Mouse (Mus musculus) embryonic facial prominence, embryonic 12.5 days (tissue): ENCODE measurements around the gene Shcbp1l. TPM values are rescaled to one million over a fixed set of nuclear protein-coding genes. Genes with fewer than 3 reads are reported as not detected.
"Not testable (repeated sequence)": the region's sequence is repeated elsewhere in the genome, so short reads cannot be mapped to it uniquely, and the experiment has no call there.

ENCODE experiments used
- ATAC-seq: fragments of 200-750 bp; cut with Nextera tagmentation; 2 replicates; pipeline ENCODE4 v1.8.0; 2017; ENCODE audit not compliant: insufficient number of reproducible peaks, insufficient read depth, low FRiP score, low TSS enrichment
- H3K27ac ChIP-seq: fragments of 300-500 bp; sonication (generic); 2 replicates; pipeline ENCODE4 v1.5.1; 2016; ENCODE audit warnings: mild to moderate bottlenecking
- H3K27me3 ChIP-seq: fragments of 300-500 bp; sonication (generic); 2 replicates; pipeline ENCODE4 v1.6.1; 2016; ENCODE audit warnings: mild to moderate bottlenecking, moderate library complexity
- H3K36me3 ChIP-seq: fragments of 300-500 bp; sonication (generic); 2 replicates; pipeline ENCODE4 v1.6.1; 2016; ENCODE audit warnings: mild to moderate bottlenecking
- H3K4me1 ChIP-seq: fragments of 300-500 bp; sonication (generic); 2 replicates; pipeline ENCODE4 v1.6.1; 2016
- H3K4me2 ChIP-seq: fragments of 300-500 bp; sonication (generic); replicated peaks from 2 replicates; pipeline ENCODE4 v1.6.1; 2016; ENCODE audit warnings: mild to moderate bottlenecking, moderate library complexity
- H3K4me3 ChIP-seq: fragments of 300-500 bp; sonication (generic); 2 replicates; pipeline ENCODE4 v1.5.1; 2016; ENCODE audit warnings: mild to moderate bottlenecking
- H3K9ac ChIP-seq: fragments of 300-500 bp; sonication (generic); 2 replicates; pipeline ENCODE4 v1.6.1; 2016; ENCODE audit warnings: mild to moderate bottlenecking, moderate library complexity
- H3K9me3 ChIP-seq: fragments of 300-500 bp; sonication (generic); 2 replicates; pipeline ENCODE4 v1.6.1; 2016; ENCODE audit warnings: mild to moderate bottlenecking, moderate library complexity
- WGBS: fragments of 180-500 bp; shearing (Covaris S2); methylation state at CpG from one replicate; pipeline ENCODE4 v1.1.7; 2016; 5-methylcytosine and 5-hydroxymethylcytosine counted together
- polyA plus RNA-seq: library from polyadenylated mRNA; unstranded; fragments of >200 nt; fragmentation: Nextera tagmentation; extraction: Ambion mirVana; gene quantifications from 2 replicates; pipeline ENCODE4 v1.2.1, GENCODE M21; 2016

The Shcbp1l gene
- polyA plus RNA-seq, 1 experiment from 2014 or later: 0.32 TPM

DNA sequence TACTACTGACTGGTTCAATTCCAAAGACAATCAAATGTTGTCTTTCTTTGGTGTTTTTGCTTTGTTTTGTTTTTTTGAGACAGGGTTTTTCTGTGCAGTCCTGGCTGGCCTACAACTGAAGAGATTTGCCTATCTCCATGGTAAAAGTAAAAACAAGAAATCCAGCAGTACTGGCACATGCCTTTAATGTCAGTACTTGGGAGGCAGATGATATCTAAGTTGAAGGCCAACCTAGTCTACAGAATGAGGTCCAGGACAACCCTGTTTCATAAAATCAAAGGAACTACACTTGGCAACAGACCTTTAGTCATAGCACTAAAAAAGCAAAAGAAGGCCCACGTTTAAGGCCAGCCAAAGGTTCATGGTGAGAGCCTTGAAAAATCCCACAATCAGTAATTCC, 36.8 kb downstream of the Shcbp1l start:
- 94% methylated on average over 1 of the region's 1 CpGs for WGBS
- no peak overlapping the region for H3K9ac ChIP-seq
- no peak overlapping the region for H3K27ac ChIP-seq
- H3K4me2 ChIP-seq: no peak overlapping the region
- H3K36me3 ChIP-seq: peaks cover 73% of the 10 kb centered on the region
- H3K4me3 ChIP-seq: no peak overlapping the region
- H3K4me1 ChIP-seq: no peaks in the 10 kb centered on the region
- no peaks in the 10 kb centered on the region for H3K27me3 ChIP-seq
- ATAC-seq: no peak
- H3K9me3 ChIP-seq: no peaks in the 10 kb centered on the region

DNA sequence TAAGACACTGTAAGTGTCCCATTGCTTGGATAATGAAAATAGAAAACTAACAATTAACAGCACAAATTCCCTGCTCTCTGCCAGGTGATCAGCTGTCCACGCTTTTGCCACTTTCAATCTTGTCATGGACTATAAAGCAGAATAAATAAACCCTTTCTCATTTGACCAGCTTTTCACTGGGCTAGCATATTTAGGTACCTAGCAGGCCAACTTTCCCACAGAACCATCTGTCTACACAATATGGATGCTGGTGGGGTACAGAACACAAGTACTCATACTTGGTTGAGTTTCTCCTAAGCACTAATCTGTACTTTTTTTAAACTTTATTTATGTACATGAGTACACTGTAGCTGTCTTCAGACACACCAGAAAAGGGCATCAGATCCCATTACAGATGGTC, 54.3 kb downstream of the Shcbp1l start:
- Histone ChIP-seq H3K36me3 (peaks cover 68% of the 10 kb centered on the region), H3K9me3 (no peaks in the 10 kb centered on the region), H3K27ac (no peak overlapping the region), H3K4me2 (no peak overlapping the region), H3K9ac (no peak overlapping the region), H3K4me1 (peaks cover 4% of the 10 kb centered on the region; the same call in 1 of the 2 replicates), H3K4me3 (no peak overlapping the region), H3K27me3 (no peaks in the 10 kb centered on the region)
- 98% methylated on average over 1 of the region's 1 CpGs for WGBS
- no peak for ATAC-seq

DNA sequence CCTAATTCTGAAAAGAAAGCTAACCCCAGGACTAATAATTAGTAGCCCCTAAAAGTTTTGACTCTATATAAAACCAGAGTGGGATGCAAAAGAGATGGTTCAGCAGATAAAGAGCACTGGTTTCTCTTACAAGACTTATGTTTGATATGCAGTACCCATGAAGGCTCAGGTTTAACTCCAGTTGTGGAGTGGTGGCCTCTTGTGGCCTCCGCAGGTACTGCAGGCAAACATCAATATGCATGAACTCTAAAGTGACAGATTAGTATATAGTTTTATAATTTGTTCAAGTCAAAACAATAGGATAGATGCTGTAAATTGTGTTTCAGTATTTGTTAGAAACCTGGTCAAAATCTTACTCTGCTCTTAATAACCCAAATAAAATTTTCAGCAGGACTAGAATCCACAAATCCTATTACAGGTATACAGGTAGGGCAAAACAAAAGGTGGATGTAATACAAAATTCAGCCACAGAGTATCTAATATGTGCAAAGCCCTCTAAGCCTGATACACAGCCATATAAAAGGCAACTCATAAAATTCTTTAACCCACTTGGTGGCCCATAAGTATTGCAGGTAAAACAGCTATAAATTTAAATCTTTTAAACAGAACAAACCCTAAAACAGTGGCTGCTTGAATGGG, 55.5 kb downstream of the Shcbp1l start:
- Histone ChIP-seq H3K36me3 (peaks cover 59% of the 10 kb centered on the region), H3K9ac (no peak overlapping the region), H3K9me3 (no peaks in the 10 kb centered on the region), H3K4me2 (no peak overlapping the region), H3K4me1 (peaks cover 14% of the 10 kb centered on the region), H3K27ac (no peak overlapping the region), H3K27me3 (no peaks in the 10 kb centered on the region), H3K4me3 (no peak overlapping the region)
- ATAC-seq: no peak
- WGBS: 51% methylated on average over 1 of the region's 1 CpGs

DNA sequence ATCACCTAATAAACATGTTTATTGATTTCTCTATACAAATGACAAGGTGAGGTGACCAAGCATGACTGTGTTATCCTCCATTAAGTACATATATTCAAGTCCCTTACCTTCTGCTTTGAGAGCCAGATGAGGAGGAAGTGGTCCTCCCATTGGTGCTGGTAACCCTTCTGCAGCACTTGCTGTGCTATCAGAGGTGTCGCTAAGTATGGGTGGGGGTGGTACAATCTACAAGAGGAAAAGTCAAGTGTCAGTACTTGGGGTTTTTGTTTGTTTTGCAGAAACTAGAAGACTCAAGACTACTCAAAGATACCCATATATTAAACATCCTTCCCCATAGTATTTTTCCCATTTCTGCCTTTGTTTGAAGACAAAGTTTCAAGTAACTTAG, 56.1 kb downstream of the Shcbp1l start:
- H3K27ac ChIP-seq: no peak overlapping the region
- 86% methylated on average over 1 of the region's 1 CpGs for WGBS
- no peak for ATAC-seq
- H3K4me3 ChIP-seq: no peak overlapping the region
- peaks cover 15% of the 10 kb centered on the region for H3K4me1 ChIP-seq
- no peaks in the 10 kb centered on the region for H3K9me3 ChIP-seq
- H3K27me3 ChIP-seq: no peaks in the 10 kb centered on the region
- H3K4me2 ChIP-seq: no peak overlapping the region
- no peak overlapping the region for H3K9ac ChIP-seq
- H3K36me3 ChIP-seq: peaks cover 56% of the 10 kb centered on the region

DNA sequence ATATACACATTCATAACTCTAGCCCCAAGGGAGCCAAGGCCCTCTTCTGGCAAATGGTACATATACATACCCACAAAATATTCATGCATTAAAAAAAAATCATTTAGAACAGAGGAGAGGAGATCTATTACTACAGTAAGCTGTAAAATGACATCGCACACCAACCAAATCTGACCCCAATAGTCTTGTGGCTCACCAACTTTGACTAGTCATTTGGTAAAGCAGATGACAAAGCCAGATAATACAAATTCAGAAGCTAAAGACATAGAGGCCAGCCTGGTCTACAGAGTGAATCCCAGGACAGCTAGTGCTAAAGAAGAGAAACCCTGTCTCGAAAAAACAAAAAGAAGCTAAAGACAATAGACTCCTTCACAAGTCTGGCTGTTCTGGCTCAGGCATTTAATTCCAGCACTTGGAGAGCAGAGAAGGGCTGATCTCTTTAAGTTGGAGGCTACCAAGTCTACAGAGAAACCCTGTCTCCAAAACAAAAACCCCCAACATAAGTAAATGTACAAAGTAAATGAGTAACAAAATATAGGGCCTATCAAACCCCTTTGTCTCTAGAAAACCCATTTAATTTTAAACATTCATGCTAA, 60.3 kb downstream of the Shcbp1l start:
- WGBS: 61% methylated on average over 2 of the region's 2 CpGs
- Histone ChIP-seq H3K4me2 (peak overlapping the region; percentile 89), H3K36me3 (peaks cover 23% of the 10 kb centered on the region), H3K4me1 (peaks cover 17% of the 10 kb centered on the region), H3K27me3 (no peaks in the 10 kb centered on the region), H3K9me3 (no peaks in the 10 kb centered on the region), H3K4me3 (peak overlapping the region; percentile 99), H3K9ac (peak overlapping the region; percentile 37), H3K27ac (no peak overlapping the region)
- no peak for ATAC-seq

DNA sequence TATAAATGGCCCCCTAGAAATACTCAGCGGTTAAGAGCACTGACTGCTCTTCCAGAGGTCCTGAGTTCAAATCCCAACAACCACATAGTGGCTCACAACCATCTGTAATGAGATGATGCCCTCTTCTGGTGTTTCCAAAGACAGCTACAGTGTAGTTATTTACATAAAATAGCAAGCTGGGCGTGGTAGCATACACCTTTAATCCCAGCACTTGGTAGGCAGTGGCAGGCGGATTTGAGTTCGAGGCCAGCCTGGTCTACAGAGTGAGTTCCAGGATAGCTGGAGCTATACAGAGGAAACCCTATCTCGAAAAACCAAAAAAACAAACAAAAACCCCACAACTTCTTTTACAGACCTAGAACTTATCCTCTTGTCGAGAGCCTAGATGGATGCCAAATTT, 61.2 kb downstream of the Shcbp1l start:
- Histone ChIP-seq H3K4me2 (peak overlapping the region; percentile 89), H3K36me3 (peaks cover 15% of the 10 kb centered on the region), H3K4me3 (peak overlapping the region; percentile 99), H3K4me1 (peaks cover 17% of the 10 kb centered on the region), H3K9ac (peak overlapping the region; percentile 99)
- H3K9me3 ChIP-seq, H3K27ac ChIP-seq, H3K27me3 ChIP-seq, ATAC-seq: not testable (repeated sequence)
- WGBS: 9% methylated on average over 6 of the region's 6 CpGs

DNA sequence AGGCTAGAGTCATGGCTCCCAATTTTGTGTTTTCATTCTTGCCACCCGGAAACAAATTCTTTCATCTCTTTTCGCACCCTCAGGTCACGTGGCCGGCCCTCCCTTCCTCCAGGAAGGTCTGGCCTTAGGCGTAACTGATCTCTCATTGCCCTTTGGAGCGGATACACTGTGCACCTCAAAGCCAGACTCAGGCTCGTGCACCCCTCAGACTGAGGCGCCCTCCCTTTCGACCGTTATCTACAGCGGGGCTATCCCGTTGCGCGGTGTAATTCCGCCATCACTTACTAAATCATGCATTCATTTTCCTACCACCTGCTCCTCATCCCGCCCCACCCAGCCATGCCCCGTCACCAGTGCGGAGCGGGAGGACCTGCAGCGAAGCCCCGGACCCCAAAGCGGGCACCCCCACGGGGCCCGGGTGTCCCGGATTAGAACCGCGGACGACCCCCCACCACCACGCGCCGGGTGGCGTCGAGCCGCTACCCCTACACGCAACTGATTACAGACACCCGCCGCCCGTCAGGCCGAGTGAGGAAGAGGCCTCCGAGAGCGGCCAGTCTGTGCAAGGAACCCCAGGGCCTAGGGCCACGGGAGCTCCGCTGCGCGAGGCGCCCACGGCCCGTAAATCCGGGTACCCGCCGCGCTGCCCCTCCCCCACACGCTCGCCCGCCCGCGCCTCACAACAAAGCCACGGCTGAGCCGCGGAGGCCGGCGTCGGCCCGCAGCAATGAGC, 62.0 kb downstream of the Shcbp1l start:
- ATAC-seq: peak; percentile 65
- H3K9ac ChIP-seq: peak overlapping the region; percentile 99
- peak overlapping the region; percentile 99 for H3K4me3 ChIP-seq
- H3K4me2 ChIP-seq: peak overlapping the region; percentile 89
- peaks cover 17% of the 10 kb centered on the region for H3K4me1 ChIP-seq
- no peaks in the 10 kb centered on the region for H3K9me3 ChIP-seq
- no peaks in the 10 kb centered on the region for H3K27me3 ChIP-seq
- H3K36me3 ChIP-seq: peaks cover 8% of the 10 kb centered on the region
- H3K27ac ChIP-seq: peak overlapping the region; percentile 96
- under 1% methylated on average over 63 of the region's 64 CpGs for WGBS

DNA sequence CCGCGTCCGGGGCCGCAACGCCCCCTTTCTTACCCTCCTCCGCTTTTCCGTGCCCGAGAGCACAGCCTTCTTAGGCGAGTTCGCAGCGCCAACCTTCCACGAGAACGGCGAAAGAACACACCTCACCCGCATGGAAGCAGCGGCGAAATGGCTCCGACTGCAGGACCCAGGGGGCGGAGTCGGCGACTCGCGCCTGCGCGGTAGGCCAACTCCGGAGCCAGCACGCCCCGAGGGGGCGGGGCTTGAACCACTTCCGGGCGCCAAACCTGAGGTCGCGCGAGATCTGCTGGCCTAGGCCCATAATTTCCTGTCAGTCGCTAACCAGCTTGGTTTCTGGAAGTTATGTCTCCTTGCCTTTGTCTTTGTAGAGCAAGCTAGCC, 62.5 kb downstream of the Shcbp1l start, which contains the start of gene Dhx9:
TSS of gene Dhx9 (minus strand) at position 161 of the 380 bp plus-strand sequence.
- ATAC-seq: peak; percentile 72
- H3K9me3 ChIP-seq: no peaks in the 10 kb centered on the region
- no peaks in the 10 kb centered on the region for H3K27me3 ChIP-seq
- WGBS: 0% methylated on average over 35 of the region's 35 CpGs
- peak within 1 kb of the TSS; percentile 99 for H3K9ac ChIP-seq
- H3K36me3 ChIP-seq: peaks cover 2% of the 10 kb centered on the region; the same call in 1 of the 2 replicates
- H3K4me2 ChIP-seq: peak within 1 kb of the TSS; percentile 89
- peaks cover 17% of the 10 kb centered on the region for H3K4me1 ChIP-seq
- peak within 1 kb of the TSS; percentile 96 for H3K27ac ChIP-seq
- H3K4me3 ChIP-seq: peak within 1 kb of the TSS; percentile 99

DNA sequence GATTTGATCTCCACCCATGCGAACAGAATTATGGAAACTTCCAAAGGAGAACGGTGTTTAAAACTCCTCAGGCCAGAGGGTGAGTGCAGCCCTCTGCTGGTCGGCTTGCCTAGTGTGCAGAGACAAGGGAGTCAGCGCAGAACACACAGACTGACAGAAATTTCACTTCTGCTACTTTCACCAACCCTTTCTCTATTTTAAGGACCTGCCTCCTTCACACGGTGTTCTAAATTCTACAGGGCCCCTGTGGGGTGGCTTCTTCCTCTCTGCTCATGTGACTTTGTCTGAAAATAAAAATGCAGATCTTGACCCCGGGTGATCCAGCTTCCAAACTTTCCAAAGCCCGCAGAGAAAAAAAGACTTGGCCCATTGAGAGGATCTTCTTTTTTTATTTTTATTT, 64.2 kb downstream of the Shcbp1l start:
- no peak for ATAC-seq
- peaks cover 14% of the 10 kb centered on the region for H3K4me1 ChIP-seq
- no peaks in the 10 kb centered on the region for H3K27me3 ChIP-seq

DNA sequence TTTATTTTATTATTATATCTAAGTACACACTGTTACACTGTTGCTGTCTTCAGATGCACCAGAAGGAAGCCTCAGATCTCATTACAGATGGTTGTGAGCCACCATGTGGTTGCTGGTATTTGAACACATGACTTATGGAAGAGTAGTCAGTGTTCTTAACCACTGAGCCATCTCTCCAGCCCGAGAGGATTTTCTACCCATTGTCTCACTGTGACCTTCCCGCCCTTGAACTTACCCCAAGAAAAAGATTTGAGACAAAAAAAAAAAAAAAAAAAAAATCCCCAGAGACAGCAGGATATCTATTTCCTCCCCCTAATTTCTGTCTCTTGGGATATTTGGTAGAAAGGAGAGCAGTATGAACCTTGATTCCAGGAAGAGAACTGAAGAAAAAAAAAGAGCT, 64.6 kb downstream of the Shcbp1l start:
- no peaks in the 10 kb centered on the region for H3K9me3 ChIP-seq

More for the DNA sequence above, 64.2 kb downstream of the Shcbp1l start:
- Histone ChIP-seq H3K36me3 (no peaks in the 10 kb centered on the region), H3K4me2 (no peak overlapping the region), H3K4me3 (no peak overlapping the region), H3K9ac (no peak overlapping the region), H3K27ac (no peak overlapping the region), H3K9me3 (no peaks in the 10 kb centered on the region)
- WGBS: 48% methylated on average over 7 of the region's 7 CpGs

DNA sequence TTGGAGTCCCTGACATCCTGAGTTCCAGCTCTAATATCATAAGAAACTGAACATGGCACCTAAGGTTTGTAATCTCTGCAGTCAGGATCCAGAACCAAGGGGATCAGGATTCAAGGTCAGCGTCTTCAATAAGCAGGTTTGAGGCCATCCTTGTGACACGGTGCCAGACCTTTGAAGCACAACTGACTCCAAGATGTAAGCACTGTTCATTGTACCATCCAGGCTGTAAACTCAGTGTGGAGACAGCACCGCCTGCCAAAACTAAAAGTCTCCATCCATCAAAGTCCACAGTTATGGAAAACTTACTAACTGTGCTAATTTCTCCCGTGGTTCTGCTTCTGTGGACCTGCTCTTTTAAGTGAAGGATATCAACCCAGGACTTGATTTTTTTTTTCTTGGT, 65.0 kb downstream of the Shcbp1l start:
- no peak overlapping the region for H3K9ac ChIP-seq
- WGBS: 83% methylated on average over 4 of the region's 4 CpGs
- ATAC-seq: no peak
- H3K9me3 ChIP-seq: no peaks in the 10 kb centered on the region
- peaks cover 8% of the 10 kb centered on the region for H3K4me1 ChIP-seq
- no peak overlapping the region for H3K4me2 ChIP-seq
- H3K27ac ChIP-seq: no peak overlapping the region
- no peaks in the 10 kb centered on the region for H3K36me3 ChIP-seq
- H3K4me3 ChIP-seq: no peak overlapping the region
- H3K27me3 ChIP-seq: no peaks in the 10 kb centered on the region

More for the DNA sequence above, 64.6 kb downstream of the Shcbp1l start:
- H3K4me3 ChIP-seq: no peak overlapping the region
- no peak for ATAC-seq
- H3K36me3 ChIP-seq: no peaks in the 10 kb centered on the region
- no peak overlapping the region for H3K27ac ChIP-seq
- no peak overlapping the region for H3K9ac ChIP-seq
- H3K4me2 ChIP-seq: no peak overlapping the region
- no peaks in the 10 kb centered on the region for H3K27me3 ChIP-seq
- WGBS: 55% methylated on average over 2 of the region's 2 CpGs
- peaks cover 12% of the 10 kb centered on the region for H3K4me1 ChIP-seq

DNA sequence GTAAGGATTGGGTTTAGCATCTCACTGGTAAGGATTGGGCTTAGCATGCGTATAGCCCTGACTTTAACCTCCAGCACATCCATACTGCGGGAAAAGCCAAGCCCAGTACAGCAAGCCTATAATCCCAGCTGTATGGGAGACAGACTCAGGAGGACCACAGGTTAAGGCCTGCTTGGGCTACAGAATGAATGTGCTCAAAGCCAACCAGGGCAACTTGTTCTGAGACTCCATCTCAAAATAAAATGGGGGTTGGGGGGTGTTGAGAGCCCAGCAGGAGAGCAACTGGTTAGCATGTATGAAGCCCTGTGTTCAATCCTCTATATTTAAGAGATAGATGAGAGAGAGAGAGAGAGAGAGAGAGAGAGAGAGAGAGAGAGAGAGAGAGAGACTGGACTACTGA, 66.4 kb downstream of the Shcbp1l start:
- WGBS: 80% methylated on average over 2 of the region's 2 CpGs
- Histone ChIP-seq H3K4me2 (no peak overlapping the region), H3K9ac (no peak overlapping the region), H3K36me3 (no peaks in the 10 kb centered on the region), H3K27ac (no peak overlapping the region), H3K4me1 (no peaks in the 10 kb centered on the region), H3K27me3 (no peaks in the 10 kb centered on the region), H3K4me3 (no peak overlapping the region), H3K9me3 (no peaks in the 10 kb centered on the region)
- ATAC-seq: no peak
